Mouse (Mus musculus): ENCODE results near the gene Stx1b.

- TF ChIP-seq CTCF (IDR thresholded peaks at IDR 0.05; ENCODE audit: low read depth) (peak; percentile 53), EP300 (IDR thresholded peaks at IDR 0.05; ENCODE audit: low read depth) (no peak)
These were observed 45.9 kb upstream of the Stx1b start for GRCm38 (mm10) chr7:127870136-127870821.

Measured in liver, embryonic 14.5 days (tissue).